Mouse (Mus musculus): ENCODE measurements around the gene Traf1. TPM values are rescaled to one million over a fixed set of nuclear protein-coding genes. Genes with fewer than 3 reads are reported as not detected.

Gene Traf1
- polyA plus RNA-seq, 1 experiment, result 6.5 TPM

DNA sequence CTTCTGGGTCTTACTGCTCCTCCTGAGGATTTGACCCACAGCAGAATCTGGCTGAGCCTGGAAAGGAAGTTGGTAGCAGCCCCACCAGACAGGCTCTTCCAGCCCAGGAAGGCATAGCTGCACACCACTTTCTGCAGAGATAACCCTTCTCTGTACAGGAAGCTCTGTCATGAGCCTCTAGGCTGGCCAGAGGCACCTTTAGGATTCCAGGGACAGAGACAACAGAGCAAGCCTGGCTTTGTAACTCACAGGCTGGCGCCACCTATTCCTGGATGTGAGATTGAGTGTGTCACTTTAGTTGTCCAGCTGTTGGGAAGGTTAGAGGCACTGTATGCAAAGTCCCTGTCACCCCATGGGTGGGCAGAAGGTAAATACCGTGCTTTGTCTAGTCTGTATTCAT is 46.5 kb downstream of the Traf1 start:
- Histone ChIP-seq H3K4me1 (ENCODE audit: control insufficient read depth, insufficient read depth, low read length) (peaks cover 13% of the 10 kb centered on the region), H3K36me3 (ENCODE audit: control insufficient read depth, insufficient read depth, low read length) (no peaks in the 10 kb centered on the region), H3K4me3 (ENCODE audit: control insufficient read depth, low read depth, low read length) (no peak overlapping the region), H3K27me3 (ENCODE audit: control insufficient read depth, insufficient read depth, low read length) (peaks cover 2% of the 10 kb centered on the region), H3K27ac (ENCODE audit: control insufficient read depth, insufficient read depth, low read depth, low read length) (no peak overlapping the region)
- TF ChIP-seq POLR2A (IDR thresholded peaks at IDR 0.05; ENCODE audit: control insufficient read depth, low read depth, low read length) (no peak), CTCF (IDR thresholded peaks at IDR 0.05; ENCODE audit: control insufficient read depth, insufficient read depth, insufficient replicate concordance, low read depth, low read length) (no peak)

DNA sequence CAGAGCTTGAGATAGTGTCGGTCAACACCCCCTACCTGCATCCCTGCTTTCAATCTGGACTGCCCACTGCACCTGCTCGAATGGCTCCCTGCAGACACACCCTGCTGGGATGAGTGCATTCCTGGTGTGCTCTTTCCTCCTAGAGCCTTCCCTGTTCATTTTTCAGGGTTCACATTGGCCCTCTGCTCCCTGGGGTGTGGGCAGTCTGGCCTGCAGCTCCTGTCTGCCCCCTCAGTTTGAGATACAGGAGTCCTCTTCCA is 46.8 kb downstream of the Traf1 start:
- Histone ChIP-seq H3K36me3 (ENCODE audit: control insufficient read depth, insufficient read depth, low read length) (no peaks in the 10 kb centered on the region), H3K27me3 (ENCODE audit: control insufficient read depth, insufficient read depth, low read length) (peaks cover 2% of the 10 kb centered on the region), H3K4me1 (ENCODE audit: control insufficient read depth, insufficient read depth, low read length) (peaks cover 13% of the 10 kb centered on the region), H3K27ac (ENCODE audit: control insufficient read depth, insufficient read depth, low read depth, low read length) (no peak overlapping the region), H3K4me3 (ENCODE audit: control insufficient read depth, low read depth, low read length) (no peak overlapping the region)
- TF ChIP-seq CTCF (IDR thresholded peaks at IDR 0.05; ENCODE audit: control insufficient read depth, insufficient read depth, insufficient replicate concordance, low read depth, low read length), result no peak
- TF ChIP-seq POLR2A (IDR thresholded peaks at IDR 0.05; ENCODE audit: control insufficient read depth, low read depth, low read length), result no peak

GRCm38 (mm10) chr2:34914069-34914822 is 47.3 kb downstream of the Traf1 start:
- Histone ChIP-seq H3K36me3 (ENCODE audit: control insufficient read depth, insufficient read depth, low read length) (no peaks in the 10 kb centered on the region), H3K27me3 (ENCODE audit: control insufficient read depth, insufficient read depth, low read length) (peaks cover 2% of the 10 kb centered on the region), H3K4me3 (ENCODE audit: control insufficient read depth, low read depth, low read length) (peak overlapping the region; percentile 48), H3K27ac (ENCODE audit: control insufficient read depth, insufficient read depth, low read depth, low read length) (no peak overlapping the region), H3K4me1 (ENCODE audit: control insufficient read depth, insufficient read depth, low read length) (peaks cover 13% of the 10 kb centered on the region)
- TF ChIP-seq POLR2A (IDR thresholded peaks at IDR 0.05; ENCODE audit: control insufficient read depth, low read depth, low read length) (no peak), CTCF (IDR thresholded peaks at IDR 0.05; ENCODE audit: control insufficient read depth, insufficient read depth, insufficient replicate concordance, low read depth, low read length) (no peak)

- peaks cover 2% of the 10 kb centered on the region for H3K27me3 ChIP-seq (ENCODE audit: control insufficient read depth, insufficient read depth, low read length)
- TF ChIP-seq CTCF (IDR thresholded peaks at IDR 0.05; ENCODE audit: control insufficient read depth, insufficient read depth, insufficient replicate concordance, low read depth, low read length), result no peak
- no peak for TF ChIP-seq POLR2A (IDR thresholded peaks at IDR 0.05; ENCODE audit: control insufficient read depth, low read depth, low read length)
Observed at GRCm38 (mm10) chr2:34913218-34914068, 48.1 kb downstream of the Traf1 start, which contains the start of gene Phf19. TSS of gene Phf19 (minus strand) at chr2:34914026.

DNA sequence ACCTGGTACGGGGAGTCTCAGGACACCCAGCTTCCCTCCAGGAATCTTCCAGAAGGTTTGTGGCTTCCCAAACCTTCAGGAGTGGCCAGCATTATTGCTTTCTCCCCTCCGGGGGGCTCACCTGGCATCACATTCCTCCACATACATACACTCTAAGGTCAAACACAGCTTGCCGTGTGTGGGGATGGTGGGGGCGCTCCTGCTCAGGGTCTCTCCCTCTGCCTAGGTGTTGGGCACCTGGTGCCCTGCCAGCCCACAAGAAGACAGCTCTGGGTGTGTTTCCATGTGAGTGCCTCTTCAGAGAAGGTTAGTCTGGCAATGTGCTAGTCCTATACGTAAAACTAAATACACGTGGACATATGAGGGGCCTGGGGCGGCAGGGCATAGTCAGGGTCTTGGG is 49.0 kb downstream of the Traf1 start:
- Histone ChIP-seq H3K27me3 (ENCODE audit: control insufficient read depth, insufficient read depth, low read length) (peaks cover 2% of the 10 kb centered on the region), H3K27ac (ENCODE audit: control insufficient read depth, insufficient read depth, low read depth, low read length) (no peak overlapping the region), H3K36me3 (ENCODE audit: control insufficient read depth, insufficient read depth, low read length) (no peaks in the 10 kb centered on the region), H3K4me1 (ENCODE audit: control insufficient read depth, insufficient read depth, low read length) (peaks cover 13% of the 10 kb centered on the region), H3K4me3 (ENCODE audit: control insufficient read depth, low read depth, low read length) (no peak overlapping the region)
- TF ChIP-seq POLR2A (IDR thresholded peaks at IDR 0.05; ENCODE audit: control insufficient read depth, low read depth, low read length) (no peak), CTCF (IDR thresholded peaks at IDR 0.05; ENCODE audit: control insufficient read depth, insufficient read depth, insufficient replicate concordance, low read depth, low read length) (no peak)

More at GRCm38 (mm10) chr2:34913218-34914068, 48.1 kb downstream of the Traf1 start, which contains the start of gene Phf19:
- no peak within 1 kb of the TSS for H3K27ac ChIP-seq (ENCODE audit: control insufficient read depth, insufficient read depth, low read depth, low read length)
- peaks cover 13% of the 10 kb centered on the region for H3K4me1 ChIP-seq (ENCODE audit: control insufficient read depth, insufficient read depth, low read length)
- H3K4me3 ChIP-seq (ENCODE audit: control insufficient read depth, low read depth, low read length), result peak within 1 kb of the TSS; percentile 65
- no peaks in the 10 kb centered on the region for H3K36me3 ChIP-seq (ENCODE audit: control insufficient read depth, insufficient read depth, low read length)

- Histone ChIP-seq H3K4me1 (ENCODE audit: control insufficient read depth, insufficient read depth, low read length) (peaks cover 13% of the 10 kb centered on the region), H3K27me3 (ENCODE audit: control insufficient read depth, insufficient read depth, low read length) (peaks cover 2% of the 10 kb centered on the region), H3K36me3 (ENCODE audit: control insufficient read depth, insufficient read depth, low read length) (no peaks in the 10 kb centered on the region), H3K27ac (ENCODE audit: control insufficient read depth, insufficient read depth, low read depth, low read length) (no peak overlapping the region), H3K4me3 (ENCODE audit: control insufficient read depth, low read depth, low read length) (no peak overlapping the region)
- no peak for TF ChIP-seq CTCF (IDR thresholded peaks at IDR 0.05; ENCODE audit: control insufficient read depth, insufficient read depth, insufficient replicate concordance, low read depth, low read length)
- no peak for TF ChIP-seq POLR2A (IDR thresholded peaks at IDR 0.05; ENCODE audit: control insufficient read depth, low read depth, low read length)
Observed at GRCm38 (mm10) chr2:34911871-34912270, 49.7 kb downstream of the Traf1 start.

DNA sequence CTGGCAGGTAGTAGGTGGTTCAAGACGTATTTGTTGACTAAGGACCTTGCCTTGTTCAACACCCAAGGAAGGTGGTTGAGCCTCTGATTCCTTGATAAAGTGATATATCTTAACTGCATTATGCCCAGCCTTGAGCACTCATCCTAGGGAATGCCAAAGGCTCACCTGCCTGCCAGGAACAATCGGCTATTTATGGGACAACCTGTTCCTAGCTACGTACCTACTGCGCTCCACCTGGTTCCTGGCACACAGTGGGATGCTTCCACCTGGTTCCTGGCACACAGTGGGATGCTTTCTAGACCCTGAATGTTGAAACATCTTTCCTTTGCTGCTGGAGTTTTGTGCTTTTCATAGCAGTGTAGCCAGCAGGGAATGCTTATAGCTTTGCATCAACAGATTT is 51.9 kb downstream of the Traf1 start:
- Histone ChIP-seq H3K36me3 (ENCODE audit: control insufficient read depth, insufficient read depth, low read length) (no peaks in the 10 kb centered on the region), H3K4me3 (ENCODE audit: control insufficient read depth, low read depth, low read length) (no peak overlapping the region), H3K4me1 (ENCODE audit: control insufficient read depth, insufficient read depth, low read length) (peaks cover 25% of the 10 kb centered on the region), H3K27me3 (ENCODE audit: control insufficient read depth, insufficient read depth, low read length) (peaks cover 2% of the 10 kb centered on the region), H3K27ac (ENCODE audit: control insufficient read depth, insufficient read depth, low read depth, low read length) (no peak overlapping the region)
- TF ChIP-seq CTCF (IDR thresholded peaks at IDR 0.05; ENCODE audit: control insufficient read depth, insufficient read depth, insufficient replicate concordance, low read depth, low read length), result no peak
- no peak for TF ChIP-seq POLR2A (IDR thresholded peaks at IDR 0.05; ENCODE audit: control insufficient read depth, low read depth, low read length)
